Mouse (Mus musculus): ENCODE data around the gene Mmp12.

DNA sequence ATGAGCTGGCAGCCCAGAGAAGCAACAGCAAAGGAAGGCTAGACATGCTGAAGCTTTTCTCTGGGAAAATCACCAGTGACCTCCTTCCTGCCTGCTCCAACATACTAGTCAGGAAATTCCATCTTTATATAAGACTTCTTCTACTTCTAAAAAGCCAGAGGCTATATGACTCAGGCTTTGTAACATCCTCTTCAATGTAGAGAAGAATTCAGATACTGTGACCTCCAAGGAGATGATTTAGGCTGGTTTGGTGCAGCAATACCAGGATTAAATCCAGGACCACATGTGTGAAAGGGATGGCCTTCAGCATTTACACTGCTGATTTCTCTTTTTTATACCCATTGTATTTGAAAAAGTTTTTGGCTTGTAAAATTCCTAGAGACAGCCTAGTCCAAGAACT is 43.8 kb downstream of the Mmp12 start, which contains the start of gene Mmp1b:
- TF ChIP-seq CHD2 (IDR thresholded peaks at IDR 0.05; ENCODE audit: low read depth, low read length) (no peak), ZC3H11A (IDR thresholded peaks at IDR 0.05; ENCODE audit: borderline replicate concordance, low read depth, low read length) (no peak), HCFC1 (IDR thresholded peaks at IDR 0.05; ENCODE audit: borderline replicate concordance, insufficient read depth, low read length) (no peak), MAFK (IDR thresholded peaks at IDR 0.05; ENCODE audit: insufficient read depth, low read depth, low read length) (no peak), ZNF384 (IDR thresholded peaks at IDR 0.05; ENCODE audit: low read depth, low read length) (no peak)
